Mouse (Mus musculus): ENCODE measurements at regions not wholly inside any gene's neighbourhood (a gene's known extent, or its start where the extent isn't known, plus 50 kb on each side); places are given as distances from the start of the nearest gene placed in this dataset.
A peak's percentile ranks its signal among the peaks of the same experiment; 100 is the strongest.

- no peak overlapping the region for H3K4me2 ChIP-seq (replicated peaks)
- ATAC-seq (ENCODE audit: low FRiP score, low read depth): no peak
- 94% methylated on average over 1 of the region's 1 CpGs for WGBS
- H3K36me3 ChIP-seq: no peaks in the 10 kb centered on the region
- H3K4me1 ChIP-seq: no peaks in the 10 kb centered on the region
- no peak overlapping the region for H3K4me3 ChIP-seq
- no peaks in the 10 kb centered on the region for H3K9me3 ChIP-seq
- H3K9ac ChIP-seq: no peak overlapping the region
- 0 out of 2 replicates have a peak, but pooled peaks cover 7% of the 10 kb centered on the region for H3K27me3 ChIP-seq (replicated peaks)
- no peak overlapping the region for H3K27ac ChIP-seq
Observed at GRCm38 (mm10) chr11:6785471-6785870, 52.0 kb downstream of the Gm11983 start.

- no peak overlapping the region for H3K9ac ChIP-seq
- no peak overlapping the region for H3K4me2 ChIP-seq (replicated peaks)
- no peaks in the 10 kb centered on the region for H3K36me3 ChIP-seq
- no peak overlapping the region for H3K27ac ChIP-seq
- H3K27me3 ChIP-seq (replicated peaks): 0 out of 2 replicates have a peak, but pooled peaks cover 12% of the 10 kb centered on the region
- H3K4me3 ChIP-seq: no peak overlapping the region
- H3K4me1 ChIP-seq: peaks cover 4% of the 10 kb centered on the region; the same call in 1 of the 2 replicates
- 95% methylated on average over 14 of the region's 14 CpGs for WGBS
- H3K9me3 ChIP-seq: no peaks in the 10 kb centered on the region
- ATAC-seq (ENCODE audit: low FRiP score, low read depth): no peak
Observed at GRCm38 (mm10) chr11:6782826-6783225, 54.6 kb downstream of the Gm11983 start.

- WGBS: 68% methylated on average over 5 of the region's 5 CpGs
- H3K27me3 ChIP-seq (replicated peaks): 0 out of 2 replicates have a peak, but pooled peaks cover 12% of the 10 kb centered on the region
- H3K4me1 ChIP-seq: peaks cover 4% of the 10 kb centered on the region; the same call in 1 of the 2 replicates
- ATAC-seq (ENCODE audit: low FRiP score, low read depth): 0 out of 2 replicates have a peak, but pooled peaks have one; percentile 4
- no peak overlapping the region for H3K27ac ChIP-seq
- no peak overlapping the region for H3K9ac ChIP-seq
- H3K36me3 ChIP-seq: no peaks in the 10 kb centered on the region
- no peak overlapping the region for H3K4me3 ChIP-seq
- H3K9me3 ChIP-seq: no peaks in the 10 kb centered on the region
- H3K4me2 ChIP-seq (replicated peaks): no peak overlapping the region
Observed at GRCm38 (mm10) chr11:6779752-6780151, 57.7 kb downstream of the Gm11983 start.

DNA sequence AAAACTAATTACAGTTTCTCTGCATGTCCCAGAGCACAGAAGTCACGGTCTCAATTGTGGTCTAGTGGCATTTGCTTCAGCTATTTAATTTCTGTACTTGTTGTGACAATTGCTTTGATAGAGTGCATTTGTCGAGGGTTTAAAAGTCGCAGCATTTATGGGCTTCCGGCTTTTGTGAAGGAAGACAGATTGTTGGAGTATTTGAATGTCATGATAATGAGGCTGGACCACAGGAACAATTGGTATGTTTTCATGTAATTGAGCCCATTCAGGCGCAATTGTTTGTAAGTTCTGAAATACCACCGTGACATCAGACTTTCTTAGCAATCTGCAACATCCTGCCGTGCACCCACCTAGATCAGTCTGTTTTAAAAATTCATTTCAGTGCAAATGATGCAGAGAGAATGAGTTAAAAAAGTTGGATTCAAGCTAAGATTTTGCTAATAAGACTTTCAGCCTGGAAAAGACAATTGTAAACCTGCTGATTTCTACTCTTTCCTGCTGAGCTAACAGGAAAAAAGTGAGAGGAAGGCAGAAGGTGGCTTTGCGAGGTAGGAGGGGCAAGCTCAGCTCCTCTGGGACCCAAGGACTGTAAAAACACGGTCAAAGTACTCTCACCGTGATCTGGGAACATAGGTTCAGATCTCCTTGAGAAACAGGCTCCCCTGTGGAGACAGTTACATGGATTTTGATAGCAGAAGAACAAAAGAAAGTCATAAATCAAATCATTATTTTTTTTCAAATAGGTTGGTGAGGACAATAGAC lies 58.7 kb downstream of the Gm11983 start:
- H3K4me1 ChIP-seq: peaks cover 4% of the 10 kb centered on the region; the same call in 1 of the 2 replicates
- H3K27ac ChIP-seq: no peak overlapping the region
- no peaks in the 10 kb centered on the region for H3K9me3 ChIP-seq
- no peak overlapping the region for H3K4me3 ChIP-seq
- no peak overlapping the region for H3K4me2 ChIP-seq (replicated peaks)
- ATAC-seq (ENCODE audit: low FRiP score, low read depth): no peak; the same call in 1 of the 2 replicates
- no peaks in the 10 kb centered on the region for H3K36me3 ChIP-seq
- 0 out of 2 replicates have a peak, but pooled peaks cover 12% of the 10 kb centered on the region for H3K27me3 ChIP-seq (replicated peaks)
- WGBS: 15% methylated on average over 10 of the region's 10 CpGs
- no peak overlapping the region for H3K9ac ChIP-seq

- Histone ChIP-seq H3K4me2 (replicated peaks) (no peak overlapping the region), H3K9ac (no peak overlapping the region), H3K36me3 (no peaks in the 10 kb centered on the region), H3K4me3 (no peak overlapping the region), H3K27me3 (replicated peaks) (0 out of 2 replicates have a peak, but pooled peaks cover 12% of the 10 kb centered on the region), H3K9me3 (no peaks in the 10 kb centered on the region), H3K27ac (no peak overlapping the region), H3K4me1 (peaks cover 4% of the 10 kb centered on the region; the same call in 1 of the 2 replicates)
- no peak for ATAC-seq (ENCODE audit: low FRiP score, low read depth)
- 93% methylated on average over 1 of the region's 1 CpGs for WGBS
Observed at GRCm38 (mm10) chr11:6777566-6777965, 59.9 kb downstream of the Gm11983 start.

DNA sequence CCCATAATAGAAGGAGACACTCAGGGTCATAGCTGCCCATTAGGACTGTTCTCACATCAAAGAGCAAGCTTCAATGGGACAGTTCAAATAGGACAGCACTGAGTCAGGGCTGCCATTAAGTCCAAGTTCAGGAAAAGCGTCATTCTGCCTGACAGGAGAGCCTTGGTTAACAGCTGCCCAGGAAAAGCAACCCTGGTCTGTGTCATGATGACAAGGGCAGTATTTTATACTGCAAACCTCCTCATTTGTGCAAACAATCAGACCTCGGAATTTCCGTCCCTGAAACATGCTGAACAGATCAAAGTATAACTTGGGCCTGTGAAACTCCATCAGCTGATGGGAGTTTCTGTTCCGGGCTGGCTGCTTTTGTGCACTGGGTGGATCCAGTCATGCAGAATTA lies 62.8 kb downstream of the Gm11983 start:
- no peak overlapping the region for H3K27ac ChIP-seq

DNA sequence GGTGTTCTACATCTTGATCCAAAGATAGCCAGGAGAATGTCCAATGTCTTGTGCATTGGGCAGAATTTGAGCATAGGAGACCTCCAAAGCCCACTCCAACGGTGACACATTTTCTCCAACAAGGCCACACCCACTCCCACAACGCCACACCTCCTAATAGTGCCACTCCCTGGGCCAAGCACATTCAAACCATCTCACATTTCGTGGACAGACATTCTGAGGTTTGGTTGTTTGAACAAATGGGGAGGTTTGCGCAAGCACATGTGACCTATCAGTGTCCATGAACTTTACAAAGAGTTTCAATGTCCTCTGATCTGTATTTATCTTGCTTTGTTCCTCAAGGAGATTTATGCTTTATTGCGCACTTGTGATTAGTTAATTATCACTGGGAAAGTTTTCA lies 63.5 kb downstream of the Gm11983 start:
- Histone ChIP-seq H3K4me3 (no peak overlapping the region), H3K4me1 (peaks cover 2% of the 10 kb centered on the region; the same call in 1 of the 2 replicates), H3K4me2 (replicated peaks) (no peak overlapping the region), H3K27me3 (replicated peaks) (peaks cover 5% of the 10 kb centered on the region; the same call in 1 of the 2 replicates), H3K9me3 (no peaks in the 10 kb centered on the region), H3K9ac (no peak overlapping the region), H3K27ac (no peak overlapping the region), H3K36me3 (no peaks in the 10 kb centered on the region)
- no peak for ATAC-seq (ENCODE audit: low FRiP score, low read depth)
- WGBS: 85% methylated on average over 5 of the region's 5 CpGs

More for the DNA sequence above, 62.8 kb downstream of the Gm11983 start:
- Histone ChIP-seq H3K4me2 (replicated peaks) (no peak overlapping the region), H3K9me3 (no peaks in the 10 kb centered on the region), H3K4me1 (peaks cover 4% of the 10 kb centered on the region; the same call in 1 of the 2 replicates), H3K27me3 (replicated peaks) (peaks cover 6% of the 10 kb centered on the region; the same call in 1 of the 2 replicates), H3K9ac (no peak overlapping the region), H3K4me3 (no peak overlapping the region), H3K36me3 (no peaks in the 10 kb centered on the region)
- WGBS: 60% methylated on average over 4 of the region's 4 CpGs
- no peak for ATAC-seq (ENCODE audit: low FRiP score, low read depth)

- no peaks in the 10 kb centered on the region for H3K36me3 ChIP-seq
- 13% methylated on average over 1 of the region's 1 CpGs for WGBS
- peaks cover 5% of the 10 kb centered on the region; the same call in 1 of the 2 replicates for H3K27me3 ChIP-seq (replicated peaks)
- no peak for ATAC-seq (ENCODE audit: low FRiP score, low read depth)
- no peak overlapping the region for H3K4me2 ChIP-seq (replicated peaks)
- no peaks in the 10 kb centered on the region for H3K9me3 ChIP-seq
- no peaks in the 10 kb centered on the region for H3K4me1 ChIP-seq
- no peak overlapping the region for H3K9ac ChIP-seq
- no peak overlapping the region for H3K4me3 ChIP-seq
- no peak overlapping the region for H3K27ac ChIP-seq
Observed at GRCm38 (mm10) chr11:6773364-6773763, 64.1 kb downstream of the Gm11983 start.

GRCm38 (mm10) chr11:6769437-6769765 lies 68.1 kb downstream of the Gm11983 start:
- Histone ChIP-seq H3K27ac (no peak overlapping the region), H3K4me1 (no peaks in the 10 kb centered on the region), H3K27me3 (replicated peaks) (peaks cover 5% of the 10 kb centered on the region; the same call in 1 of the 2 replicates), H3K36me3 (no peaks in the 10 kb centered on the region), H3K4me3 (no peak overlapping the region), H3K4me2 (replicated peaks) (no peak overlapping the region), H3K9me3 (no peaks in the 10 kb centered on the region), H3K9ac (no peak overlapping the region)
- ATAC-seq (ENCODE audit: low FRiP score, low read depth): no peak
- 79% methylated on average over 7 of the region's 7 CpGs for WGBS

- Histone ChIP-seq H3K36me3 (no peaks in the 10 kb centered on the region), H3K27ac (no peak overlapping the region), H3K27me3 (replicated peaks) (peaks cover 5% of the 10 kb centered on the region; the same call in 1 of the 2 replicates), H3K4me2 (replicated peaks) (0 out of 2 replicates have a peak overlapping the region, but pooled peaks have one; percentile 9), H3K9me3 (no peaks in the 10 kb centered on the region), H3K4me1 (no peaks in the 10 kb centered on the region), H3K4me3 (no peak overlapping the region), H3K9ac (no peak overlapping the region)
- WGBS: 48% methylated on average over 22 of the region's 22 CpGs
- ATAC-seq (ENCODE audit: low FRiP score, low read depth): peak; percentile 57; the same call in 1 of the 2 replicates
Observed at GRCm38 (mm10) chr11:6768599-6769436, 68.6 kb downstream of the Gm11983 start.

DNA sequence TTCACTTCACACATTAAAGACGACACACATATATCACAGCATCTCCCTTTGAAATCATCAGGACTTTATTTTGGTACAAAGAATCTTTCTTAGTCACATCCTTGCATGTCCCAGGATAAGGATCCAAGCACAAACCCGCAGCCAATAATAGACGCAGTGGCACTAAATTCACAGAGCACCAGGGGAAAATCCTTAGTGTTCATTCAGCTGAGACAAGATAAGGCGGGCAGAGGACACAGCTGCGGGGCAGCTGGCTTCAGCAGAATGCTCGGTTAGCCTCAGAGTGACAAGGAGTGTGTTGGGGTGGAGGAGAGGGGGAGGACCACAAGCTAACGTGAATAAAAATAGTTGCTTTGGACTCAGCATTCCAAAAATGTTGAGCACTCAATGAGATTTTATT lies 70.7 kb downstream of the Gm11983 start:
- H3K9me3 ChIP-seq: no peaks in the 10 kb centered on the region
- no peaks in the 10 kb centered on the region for H3K4me1 ChIP-seq
- peaks cover 5% of the 10 kb centered on the region; the same call in 1 of the 2 replicates for H3K27me3 ChIP-seq (replicated peaks)
- no peak overlapping the region for H3K27ac ChIP-seq
- H3K36me3 ChIP-seq: no peaks in the 10 kb centered on the region
- ATAC-seq (ENCODE audit: low FRiP score, low read depth): no peak; the same call in 1 of the 2 replicates
- H3K4me2 ChIP-seq (replicated peaks): no peak overlapping the region
- WGBS: 66% methylated on average over 7 of the region's 7 CpGs
- no peak overlapping the region for H3K9ac ChIP-seq
- H3K4me3 ChIP-seq: no peak overlapping the region

Data from neural tube, embryonic 12.5 days (tissue).